Mouse (Mus musculus): ENCODE data around the gene Edf1. TPM values are rescaled to one million over a fixed set of nuclear protein-coding genes. Genes with fewer than 3 reads are reported as not detected.

The Edf1 gene
- polyA plus RNA-seq, 1 experiment: 513 TPM

- Histone ChIP-seq H3K36me3 (ENCODE audit: control insufficient read depth, insufficient read depth) (peaks cover 29% of the 10 kb centered on the region), H3K4me2 (ENCODE audit: low read depth) (no peak overlapping the region), H3K4me3 (no peak overlapping the region), H3K27me3 (ENCODE audit: control insufficient read depth, insufficient read depth, insufficient read length) (no peaks in the 10 kb centered on the region), H3K79me2 (ENCODE audit: control insufficient read depth, insufficient read depth) (no peaks in the 10 kb centered on the region), H3ac (ENCODE audit: control insufficient read depth, insufficient read length) (no peak overlapping the region)
- TF ChIP-seq E2F4 (IDR thresholded peaks at IDR 0.05; ENCODE audit: insufficient read depth) (no peak), POLR2AphosphoS2 (IDR thresholded peaks at IDR 0.05; ENCODE audit: insufficient read length, low read depth) (no peak), REST (IDR thresholded peaks at IDR 0.05; ENCODE audit: insufficient read depth, insufficient read length) (no peak), MYOG (IDR thresholded peaks at IDR 0.05; ENCODE audit: control insufficient read depth in 1 of 3, insufficient read depth in 1 of 3, insufficient read length in 2 of 3, low read depth in 2 of 3) (no peak), CEBPB (IDR thresholded peaks at IDR 0.05; ENCODE audit: insufficient read depth, poor library complexity, severe bottlenecking) (no peak), SRF (IDR thresholded peaks at IDR 0.05; ENCODE audit: control insufficient read depth, insufficient read length, low read depth) (no peak), POLR2A (IDR thresholded peaks at IDR 0.05; ENCODE audit: insufficient read length, low read depth) (no peak), USF1 (IDR thresholded peaks at IDR 0.05; ENCODE audit: low read depth) (no peak), TCF3 (IDR thresholded peaks at IDR 0.05; ENCODE audit: insufficient read length, low read depth) (no peak), TCF12 (IDR thresholded peaks at IDR 0.05; ENCODE audit: insufficient read depth, poor library complexity, severe bottlenecking) (no peak), MYOD1 (IDR thresholded peaks at IDR 0.05; ENCODE audit: control insufficient read depth in 1 of 3, insufficient read length in 2 of 3, low read depth in 2 of 3) (no peak), MAX (IDR thresholded peaks at IDR 0.05; ENCODE audit: low read depth) (no peak)
These were observed 8.1 kb downstream of the Edf1 start for GRCm38 (mm10) chr2:25565741-25566140.

GRCm38 (mm10) chr2:25566558-25566957 is 8.9 kb downstream of the Edf1 start:
- peaks cover 21% of the 10 kb centered on the region for H3K36me3 ChIP-seq (ENCODE audit: control insufficient read depth, insufficient read depth)
- no peak overlapping the region for H3K4me3 ChIP-seq
- no peak for TF ChIP-seq CEBPB (IDR thresholded peaks at IDR 0.05; ENCODE audit: insufficient read depth, poor library complexity, severe bottlenecking)
- no peak for TF ChIP-seq TCF3 (IDR thresholded peaks at IDR 0.05; ENCODE audit: insufficient read length, low read depth)
- TF ChIP-seq POLR2AphosphoS2 (IDR thresholded peaks at IDR 0.05; ENCODE audit: insufficient read length, low read depth): peak; percentile 65
- TF ChIP-seq TCF12 (IDR thresholded peaks at IDR 0.05; ENCODE audit: insufficient read depth, poor library complexity, severe bottlenecking): no peak
- TF ChIP-seq MYOD1 (IDR thresholded peaks at IDR 0.05; ENCODE audit: control insufficient read depth in 1 of 3, insufficient read length in 2 of 3, low read depth in 2 of 3): no peak
- no peak for TF ChIP-seq SRF (IDR thresholded peaks at IDR 0.05; ENCODE audit: control insufficient read depth, insufficient read length, low read depth)
- H3K27me3 ChIP-seq (ENCODE audit: control insufficient read depth, insufficient read depth, insufficient read length): no peaks in the 10 kb centered on the region
- H3ac ChIP-seq (ENCODE audit: control insufficient read depth, insufficient read length): no peak overlapping the region
- H3K79me2 ChIP-seq (ENCODE audit: control insufficient read depth, insufficient read depth): no peaks in the 10 kb centered on the region
- no peak overlapping the region for H3K4me2 ChIP-seq (ENCODE audit: low read depth)

GRCm38 (mm10) chr2:25568473-25569019 is 10.9 kb downstream of the Edf1 start:
- Histone ChIP-seq H3ac (ENCODE audit: control insufficient read depth, insufficient read length) (no peak overlapping the region), H3K79me2 (ENCODE audit: control insufficient read depth, insufficient read depth) (peaks cover 5% of the 10 kb centered on the region), H3K4me2 (ENCODE audit: low read depth) (no peak overlapping the region), H3K27me3 (ENCODE audit: control insufficient read depth, insufficient read depth, insufficient read length) (no peaks in the 10 kb centered on the region), H3K4me3 (no peak overlapping the region), H3K36me3 (ENCODE audit: control insufficient read depth, insufficient read depth) (peaks cover 4% of the 10 kb centered on the region)
- TF ChIP-seq POLR2AphosphoS2 (IDR thresholded peaks at IDR 0.05; ENCODE audit: insufficient read length, low read depth) (no peak), TCF12 (IDR thresholded peaks at IDR 0.05; ENCODE audit: insufficient read depth, poor library complexity, severe bottlenecking) (no peak), REST (IDR thresholded peaks at IDR 0.05; ENCODE audit: insufficient read depth, insufficient read length) (no peak), USF1 (IDR thresholded peaks at IDR 0.05; ENCODE audit: low read depth) (no peak), SRF (IDR thresholded peaks at IDR 0.05; ENCODE audit: control insufficient read depth, insufficient read length, low read depth) (no peak), MYOG (IDR thresholded peaks at IDR 0.05; ENCODE audit: control insufficient read depth in 1 of 3, insufficient read depth in 1 of 3, insufficient read length in 2 of 3, low read depth in 2 of 3) (no peak), POLR2A (IDR thresholded peaks at IDR 0.05; ENCODE audit: insufficient read length, low read depth) (no peak), MYOD1 (IDR thresholded peaks at IDR 0.05; ENCODE audit: control insufficient read depth in 1 of 3, insufficient read length in 2 of 3, low read depth in 2 of 3) (no peak), TCF3 (IDR thresholded peaks at IDR 0.05; ENCODE audit: insufficient read length, low read depth) (no peak)

- Histone ChIP-seq H3K4me2 (ENCODE audit: low read depth) (no peak overlapping the region), H3K27me3 (ENCODE audit: control insufficient read depth, insufficient read depth, insufficient read length) (no peaks in the 10 kb centered on the region), H3K79me2 (ENCODE audit: control insufficient read depth, insufficient read depth) (peaks cover 5% of the 10 kb centered on the region), H3K4me3 (no peak overlapping the region), H3K36me3 (ENCODE audit: control insufficient read depth, insufficient read depth) (no peaks in the 10 kb centered on the region), H3ac (ENCODE audit: control insufficient read depth, insufficient read length) (no peak overlapping the region)
- TF ChIP-seq POLR2AphosphoS2 (IDR thresholded peaks at IDR 0.05; ENCODE audit: insufficient read length, low read depth) (no peak), TCF3 (IDR thresholded peaks at IDR 0.05; ENCODE audit: insufficient read length, low read depth) (no peak), REST (IDR thresholded peaks at IDR 0.05; ENCODE audit: insufficient read depth, insufficient read length) (no peak)
These were observed 11.7 kb downstream of the Edf1 start for GRCm38 (mm10) chr2:25569323-25569722.

GRCm38 (mm10) chr2:25571221-25571620 is 13.6 kb downstream of the Edf1 start:
- no peaks in the 10 kb centered on the region for H3K36me3 ChIP-seq (ENCODE audit: control insufficient read depth, insufficient read depth)

More at GRCm38 (mm10) chr2:25571221-25571620, 13.6 kb downstream of the Edf1 start:
- TF ChIP-seq TCF3 (IDR thresholded peaks at IDR 0.05; ENCODE audit: insufficient read length, low read depth): no peak
- no peak for TF ChIP-seq SRF (IDR thresholded peaks at IDR 0.05; ENCODE audit: control insufficient read depth, insufficient read length, low read depth)
- TF ChIP-seq POLR2A (IDR thresholded peaks at IDR 0.05; ENCODE audit: insufficient read length, low read depth): no peak
- TF ChIP-seq MAX (IDR thresholded peaks at IDR 0.05; ENCODE audit: low read depth): no peak
- TF ChIP-seq USF1 (IDR thresholded peaks at IDR 0.05; ENCODE audit: low read depth): no peak
- TF ChIP-seq REST (IDR thresholded peaks at IDR 0.05; ENCODE audit: insufficient read depth, insufficient read length): no peak
- TF ChIP-seq E2F4 (IDR thresholded peaks at IDR 0.05; ENCODE audit: insufficient read depth): no peak
- no peak for TF ChIP-seq MYOD1 (IDR thresholded peaks at IDR 0.05; ENCODE audit: control insufficient read depth in 1 of 3, insufficient read length in 2 of 3, low read depth in 2 of 3)
- TF ChIP-seq CEBPB (IDR thresholded peaks at IDR 0.05; ENCODE audit: insufficient read depth, poor library complexity, severe bottlenecking): no peak
- TF ChIP-seq POLR2AphosphoS2 (IDR thresholded peaks at IDR 0.05; ENCODE audit: insufficient read length, low read depth): no peak
- no peak for TF ChIP-seq TCF12 (IDR thresholded peaks at IDR 0.05; ENCODE audit: insufficient read depth, poor library complexity, severe bottlenecking)
- no peak for TF ChIP-seq MYOG (IDR thresholded peaks at IDR 0.05; ENCODE audit: control insufficient read depth in 1 of 3, insufficient read depth in 1 of 3, insufficient read length in 2 of 3, low read depth in 2 of 3)
- Histone ChIP-seq H3K4me2 (ENCODE audit: low read depth) (no peak overlapping the region), H3K4me3 (no peak overlapping the region), H3K27me3 (ENCODE audit: control insufficient read depth, insufficient read depth, insufficient read length) (no peaks in the 10 kb centered on the region), H3ac (ENCODE audit: control insufficient read depth, insufficient read length) (no peak overlapping the region), H3K79me2 (ENCODE audit: control insufficient read depth, insufficient read depth) (peaks cover 5% of the 10 kb centered on the region)

All from myocyte (in vitro differentiated cells).